Mouse (Mus musculus): ENCODE measurements around the gene H3f3b. TPM values are rescaled to one million over a fixed set of nuclear protein-coding genes. Genes with fewer than 3 reads are reported as not detected.

Gene H3f3b
- polyA plus RNA-seq, 1 experiment: 502 TPM

DNA sequence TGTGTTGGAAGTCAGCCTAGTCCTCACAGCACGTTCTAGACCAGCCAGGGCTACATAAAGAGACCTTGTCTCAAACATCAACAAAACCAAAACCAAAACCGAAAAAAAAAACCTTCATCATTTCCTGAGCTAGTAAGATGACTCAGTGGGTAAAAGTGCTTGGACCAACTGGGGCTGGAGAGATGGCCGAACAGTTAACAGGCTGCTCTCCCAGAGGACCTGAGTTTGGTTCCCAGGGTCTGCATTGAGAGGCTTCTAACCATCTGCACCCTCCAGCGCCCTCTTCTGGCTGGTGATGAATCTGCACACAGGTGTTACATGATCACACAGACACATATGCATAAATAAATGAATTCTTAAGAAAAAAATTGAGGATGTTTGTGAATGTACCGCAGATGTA lies 43.7 kb upstream of the H3f3b start:
- Histone ChIP-seq H3ac (ENCODE audit: control insufficient read depth, insufficient read length) (no peak overlapping the region), H3K4me3 (no peak overlapping the region), H3K79me2 (ENCODE audit: control insufficient read depth, insufficient read depth) (no peaks in the 10 kb centered on the region), H3K4me2 (ENCODE audit: low read depth) (peak overlapping the region; percentile 22), H3K27me3 (ENCODE audit: control insufficient read depth, insufficient read depth, insufficient read length) (no peaks in the 10 kb centered on the region), H3K36me3 (ENCODE audit: control insufficient read depth, insufficient read depth) (no peaks in the 10 kb centered on the region)
- TF ChIP-seq MYOG (IDR thresholded peaks at IDR 0.05; ENCODE audit: control insufficient read depth in 1 of 3, insufficient read depth in 1 of 3, insufficient read length in 2 of 3, low read depth in 2 of 3) (no peak), REST (IDR thresholded peaks at IDR 0.05; ENCODE audit: insufficient read depth, insufficient read length) (no peak), POLR2A (IDR thresholded peaks at IDR 0.05; ENCODE audit: insufficient read length, low read depth) (no peak), MAX (IDR thresholded peaks at IDR 0.05; ENCODE audit: low read depth) (no peak), SRF (IDR thresholded peaks at IDR 0.05; ENCODE audit: control insufficient read depth, insufficient read length, low read depth) (no peak), MYOD1 (IDR thresholded peaks at IDR 0.05; ENCODE audit: control insufficient read depth in 1 of 3, insufficient read length in 2 of 3, low read depth in 2 of 3) (no peak), USF1 (IDR thresholded peaks at IDR 0.05; ENCODE audit: low read depth) (no peak), E2F4 (IDR thresholded peaks at IDR 0.05; ENCODE audit: insufficient read depth) (no peak), CEBPB (IDR thresholded peaks at IDR 0.05; ENCODE audit: insufficient read depth, poor library complexity, severe bottlenecking) (no peak), POLR2AphosphoS2 (IDR thresholded peaks at IDR 0.05; ENCODE audit: insufficient read length, low read depth) (no peak), TCF12 (IDR thresholded peaks at IDR 0.05; ENCODE audit: insufficient read depth, poor library complexity, severe bottlenecking) (no peak), TCF3 (IDR thresholded peaks at IDR 0.05; ENCODE audit: insufficient read length, low read depth) (no peak)

DNA sequence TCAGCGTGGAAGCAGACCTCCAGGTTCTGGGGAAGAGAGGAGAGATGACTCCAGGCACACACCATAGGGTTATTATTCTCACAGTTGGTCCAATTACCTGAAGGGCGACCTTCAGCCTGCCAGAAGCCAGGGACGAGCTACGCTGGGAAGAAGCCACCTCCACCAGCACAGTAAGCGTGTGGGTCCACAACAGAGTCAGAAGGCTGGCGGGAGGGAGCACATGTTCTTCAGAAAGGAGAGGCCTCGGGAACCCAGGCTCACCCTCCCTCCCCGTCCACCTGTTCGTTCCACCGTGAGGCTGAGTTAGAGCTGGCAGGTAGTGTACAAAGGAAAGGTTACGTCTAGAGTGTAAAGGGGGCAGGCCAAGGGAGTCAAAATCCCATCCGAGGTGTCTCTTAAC lies 37.6 kb upstream of the H3f3b start:
- Histone ChIP-seq H3K4me3 (no peak overlapping the region), H3K36me3 (ENCODE audit: control insufficient read depth, insufficient read depth) (peaks cover 1% of the 10 kb centered on the region), H3ac (ENCODE audit: control insufficient read depth, insufficient read length) (no peak overlapping the region), H3K27me3 (ENCODE audit: control insufficient read depth, insufficient read depth, insufficient read length) (no peaks in the 10 kb centered on the region), H3K4me2 (ENCODE audit: low read depth) (no peak overlapping the region), H3K79me2 (ENCODE audit: control insufficient read depth, insufficient read depth) (no peaks in the 10 kb centered on the region)
- TF ChIP-seq CEBPB (IDR thresholded peaks at IDR 0.05; ENCODE audit: insufficient read depth, poor library complexity, severe bottlenecking) (no peak), MYOG (IDR thresholded peaks at IDR 0.05; ENCODE audit: control insufficient read depth in 1 of 3, insufficient read depth in 1 of 3, insufficient read length in 2 of 3, low read depth in 2 of 3) (no peak), POLR2A (IDR thresholded peaks at IDR 0.05; ENCODE audit: insufficient read length, low read depth) (no peak), TCF3 (IDR thresholded peaks at IDR 0.05; ENCODE audit: insufficient read length, low read depth) (no peak), POLR2AphosphoS2 (IDR thresholded peaks at IDR 0.05; ENCODE audit: insufficient read length, low read depth) (no peak), REST (IDR thresholded peaks at IDR 0.05; ENCODE audit: insufficient read depth, insufficient read length) (no peak), MYOD1 (IDR thresholded peaks at IDR 0.05; ENCODE audit: control insufficient read depth in 1 of 3, insufficient read length in 2 of 3, low read depth in 2 of 3) (no peak), E2F4 (IDR thresholded peaks at IDR 0.05; ENCODE audit: insufficient read depth) (no peak), MAX (IDR thresholded peaks at IDR 0.05; ENCODE audit: low read depth) (no peak), USF1 (IDR thresholded peaks at IDR 0.05; ENCODE audit: low read depth) (no peak)

GRCm38 (mm10) chr11:116064187-116064867 lies 36.6 kb upstream of the H3f3b start:
- TF ChIP-seq MAX (IDR thresholded peaks at IDR 0.05; ENCODE audit: low read depth) (no peak), POLR2A (IDR thresholded peaks at IDR 0.05; ENCODE audit: insufficient read length, low read depth) (no peak), MYOG (IDR thresholded peaks at IDR 0.05; ENCODE audit: control insufficient read depth in 1 of 3, insufficient read depth in 1 of 3, insufficient read length in 2 of 3, low read depth in 2 of 3) (no peak), E2F4 (IDR thresholded peaks at IDR 0.05; ENCODE audit: insufficient read depth) (no peak), MYOD1 (IDR thresholded peaks at IDR 0.05; ENCODE audit: control insufficient read depth in 1 of 3, insufficient read length in 2 of 3, low read depth in 2 of 3) (no peak), CEBPB (IDR thresholded peaks at IDR 0.05; ENCODE audit: insufficient read depth, poor library complexity, severe bottlenecking) (no peak), POLR2AphosphoS2 (IDR thresholded peaks at IDR 0.05; ENCODE audit: insufficient read length, low read depth) (no peak), TCF3 (IDR thresholded peaks at IDR 0.05; ENCODE audit: insufficient read length, low read depth) (no peak), USF1 (IDR thresholded peaks at IDR 0.05; ENCODE audit: low read depth) (no peak), SRF (IDR thresholded peaks at IDR 0.05; ENCODE audit: control insufficient read depth, insufficient read length, low read depth) (no peak), REST (IDR thresholded peaks at IDR 0.05; ENCODE audit: insufficient read depth, insufficient read length) (no peak), TCF12 (IDR thresholded peaks at IDR 0.05; ENCODE audit: insufficient read depth, poor library complexity, severe bottlenecking) (no peak)
- no peak overlapping the region for H3K4me3 ChIP-seq
- H3K4me2 ChIP-seq (ENCODE audit: low read depth): no peak overlapping the region
- no peaks in the 10 kb centered on the region for H3K27me3 ChIP-seq (ENCODE audit: control insufficient read depth, insufficient read depth, insufficient read length)
- H3K79me2 ChIP-seq (ENCODE audit: control insufficient read depth, insufficient read depth): no peaks in the 10 kb centered on the region
- H3ac ChIP-seq (ENCODE audit: control insufficient read depth, insufficient read length): no peak overlapping the region
- H3K36me3 ChIP-seq (ENCODE audit: control insufficient read depth, insufficient read depth): peaks cover 6% of the 10 kb centered on the region

DNA sequence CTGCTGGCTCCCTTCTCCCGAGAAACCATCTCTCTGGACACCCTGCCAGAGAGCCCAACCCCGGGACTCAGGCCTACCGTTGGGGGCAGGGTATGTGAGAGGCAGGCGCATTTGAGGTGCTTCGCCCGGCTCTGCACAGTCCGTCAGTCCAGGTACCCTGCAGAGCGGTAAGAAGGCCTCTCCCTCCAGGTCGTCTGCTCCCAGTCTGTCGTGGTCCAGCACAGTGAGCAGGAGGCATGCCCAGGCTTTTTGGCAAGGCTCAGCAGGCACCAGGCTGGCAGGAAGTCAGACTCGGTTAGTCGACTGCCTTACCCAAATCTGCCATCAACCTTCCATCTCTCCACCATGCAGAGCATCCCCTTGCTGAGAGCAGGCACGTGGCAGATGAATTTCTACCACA lies 35.8 kb upstream of the H3f3b start:
- no peak overlapping the region for H3K4me3 ChIP-seq
- H3K4me2 ChIP-seq (ENCODE audit: low read depth): no peak overlapping the region
- no peak overlapping the region for H3ac ChIP-seq (ENCODE audit: control insufficient read depth, insufficient read length)
- H3K36me3 ChIP-seq (ENCODE audit: control insufficient read depth, insufficient read depth): peaks cover 6% of the 10 kb centered on the region
- H3K27me3 ChIP-seq (ENCODE audit: control insufficient read depth, insufficient read depth, insufficient read length): no peaks in the 10 kb centered on the region
- TF ChIP-seq POLR2AphosphoS2 (IDR thresholded peaks at IDR 0.05; ENCODE audit: insufficient read length, low read depth) (peak; percentile 71), POLR2A (IDR thresholded peaks at IDR 0.05; ENCODE audit: insufficient read length, low read depth) (peak; percentile 18), SRF (IDR thresholded peaks at IDR 0.05; ENCODE audit: control insufficient read depth, insufficient read length, low read depth) (no peak)
- H3K79me2 ChIP-seq (ENCODE audit: control insufficient read depth, insufficient read depth): no peaks in the 10 kb centered on the region

- H3K27me3 ChIP-seq (ENCODE audit: control insufficient read depth, insufficient read depth, insufficient read length): no peaks in the 10 kb centered on the region
- no peak overlapping the region for H3ac ChIP-seq (ENCODE audit: control insufficient read depth, insufficient read length)
- peaks cover 10% of the 10 kb centered on the region for H3K36me3 ChIP-seq (ENCODE audit: control insufficient read depth, insufficient read depth)
- TF ChIP-seq E2F4 (IDR thresholded peaks at IDR 0.05; ENCODE audit: insufficient read depth) (no peak), MYOD1 (IDR thresholded peaks at IDR 0.05; ENCODE audit: control insufficient read depth in 1 of 3, insufficient read length in 2 of 3, low read depth in 2 of 3) (no peak)
- H3K4me3 ChIP-seq: no peak overlapping the region
- H3K4me2 ChIP-seq (ENCODE audit: low read depth): no peak overlapping the region
- no peaks in the 10 kb centered on the region for H3K79me2 ChIP-seq (ENCODE audit: control insufficient read depth, insufficient read depth)
Observed at GRCm38 (mm10) chr11:116062521-116062920, 34.8 kb upstream of the H3f3b start.

All from myocyte (in vitro differentiated cells).